Mouse (Mus musculus) liver, embryonic 15.5 days (tissue): ENCODE measurements at regions not wholly inside any gene's neighbourhood (a gene's known extent, or its start where the extent isn't known, plus 50 kb on each side); places are given as distances from the start of the nearest gene placed in this dataset.

ENCODE experiments used
- ATAC-seq: fragments of 200-750 bp; cut with Nextera tagmentation; 2 replicates; pipeline ENCODE4 v1.8.0; 2017; ENCODE audit warnings: moderate number of reproducible peaks, mild to moderate bottlenecking, moderate library complexity; ENCODE audit not compliant: insufficient read depth
- H3K27ac ChIP-seq: fragments of 300-500 bp; sonication (generic); replicated peaks from 2 replicates; pipeline ENCODE4 v1.5.1; 2015; ENCODE audit warnings: mild to moderate bottlenecking, inconsistent platforms
- H3K27me3 ChIP-seq: fragments of 300-500 bp; sonication (generic); 2 replicates; pipeline ENCODE4 v1.6.1; 2015; ENCODE audit warnings: mild to moderate bottlenecking, inconsistent platforms
- H3K36me3 ChIP-seq: fragments of 300-500 bp; sonication (generic); replicated peaks from 2 replicates; pipeline ENCODE4 v1.6.1; 2015; ENCODE audit warnings: moderate library complexity, mild to moderate bottlenecking, inconsistent platforms
- H3K4me1 ChIP-seq: fragments of 300-500 bp; sonication (generic); replicated peaks from 2 replicates; pipeline ENCODE4 v1.6.1; 2015; ENCODE audit warnings: inconsistent platforms
- H3K4me2 ChIP-seq: fragments of 300-500 bp; sonication (generic); 2 replicates; pipeline ENCODE4 v1.6.1; 2015; ENCODE audit warnings: moderate library complexity, mild to moderate bottlenecking, inconsistent platforms
- H3K4me3 ChIP-seq: fragments of 300-500 bp; sonication (generic); replicated peaks from 2 replicates; pipeline ENCODE4 v1.5.1; 2015; ENCODE audit warnings: mild to moderate bottlenecking, inconsistent platforms
- H3K9ac ChIP-seq: fragments of 300-500 bp; sonication (generic); 2 replicates; pipeline ENCODE4 v1.6.1; 2015; ENCODE audit warnings: moderate library complexity, mild to moderate bottlenecking, inconsistent platforms
- H3K9me3 ChIP-seq: fragments of 300-500 bp; sonication (generic); replicated peaks from 2 replicates; pipeline ENCODE4 v1.6.1; 2016; ENCODE audit warnings: inconsistent platforms
- WGBS: fragments of 180-500 bp; shearing (Covaris S2); methylation state at CpG from one replicate; pipeline ENCODE4 v1.1.7; 2015; ENCODE audit warnings: mixed read lengths; ENCODE audit not compliant: insufficient replicate concordance; 5-methylcytosine and 5-hydroxymethylcytosine counted together

DNA sequence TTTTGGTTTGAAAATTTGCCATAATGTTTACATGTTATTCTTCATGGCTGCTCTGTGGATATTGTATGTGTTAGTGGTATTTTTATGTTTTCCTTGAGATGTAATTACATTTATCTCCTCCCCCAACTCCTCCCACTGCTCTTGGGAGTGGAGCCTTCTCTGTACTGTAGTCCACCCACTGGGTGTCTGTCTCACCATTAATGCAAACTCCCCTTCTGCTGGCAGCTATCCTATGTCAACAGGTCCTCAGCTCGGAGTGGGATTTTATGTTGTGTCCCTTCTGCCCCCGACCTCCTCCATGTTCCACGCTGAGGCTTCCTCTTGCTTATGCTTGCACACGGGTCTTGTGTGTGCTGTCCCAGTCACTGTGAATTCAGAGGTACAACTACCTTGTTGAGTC, 330.3 kb upstream of the Tmc3 start:
- Histone ChIP-seq H3K36me3 (no peaks in the 10 kb centered on the region), H3K4me1 (no peaks in the 10 kb centered on the region), H3K27me3 (no peaks in the 10 kb centered on the region), H3K9ac (no peak overlapping the region), H3K27ac (no peak overlapping the region), H3K4me2 (no peak overlapping the region), H3K9me3 (no peaks in the 10 kb centered on the region), H3K4me3 (no peak overlapping the region)
- WGBS: 61% methylated on average over 4 of the region's 4 CpGs
- ATAC-seq: no peak

DNA sequence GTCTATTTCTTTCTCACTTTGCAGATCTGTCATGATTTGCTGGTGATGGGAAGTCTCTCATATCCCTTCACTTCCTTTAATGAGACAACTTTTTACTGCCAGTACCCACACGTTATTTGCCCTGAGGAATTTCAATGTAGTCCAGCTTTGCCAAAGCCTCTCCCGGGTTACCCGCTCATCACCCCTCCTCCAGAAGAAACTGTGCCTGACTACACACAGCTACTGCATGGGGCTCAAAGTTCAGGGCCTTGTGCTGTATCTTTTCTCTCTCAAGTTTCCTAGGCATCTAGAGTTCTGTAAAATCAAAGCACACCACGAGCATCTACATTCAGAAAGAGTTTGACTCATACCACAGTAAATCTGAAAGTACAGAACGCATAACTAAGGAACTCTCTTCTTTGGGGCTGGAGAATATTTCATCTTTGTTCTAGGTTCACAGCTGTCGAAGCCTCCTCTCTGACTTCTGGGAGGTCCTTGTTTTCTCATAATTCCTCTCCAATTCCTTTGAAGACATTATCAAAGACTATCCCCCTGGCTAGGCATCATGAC, 328.4 kb upstream of the Tmc3 start:
- ATAC-seq: no peak

DNA sequence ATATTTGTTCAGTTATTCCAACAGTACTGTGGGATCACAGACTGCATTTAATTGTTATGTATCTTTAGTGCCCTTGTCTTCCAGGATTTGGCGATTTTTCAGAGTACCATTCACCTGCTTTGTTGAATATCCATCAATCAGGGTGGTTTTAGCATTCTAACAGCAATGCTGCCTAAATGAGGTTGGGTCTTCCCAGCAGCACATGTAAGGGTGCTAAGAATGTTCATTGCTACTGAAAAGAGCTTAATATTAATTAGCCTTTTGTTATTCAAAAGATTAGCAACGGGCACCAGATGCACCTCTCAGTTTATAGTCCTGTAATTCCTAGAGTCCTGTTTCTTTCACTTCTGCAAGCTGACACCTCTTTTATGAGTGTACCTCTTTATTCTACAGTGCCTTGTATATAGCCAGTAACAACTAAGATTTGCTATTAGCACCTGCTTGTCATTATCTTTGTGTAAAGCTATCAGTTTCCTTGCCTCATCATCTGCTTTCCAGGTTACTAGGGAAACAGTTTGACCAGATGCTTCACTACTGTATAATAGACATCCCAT, 326.3 kb upstream of the Tmc3 start:
- H3K4me1 ChIP-seq: no peaks in the 10 kb centered on the region
- no peaks in the 10 kb centered on the region for H3K9me3 ChIP-seq
- no peak for ATAC-seq
- no peak overlapping the region for H3K4me3 ChIP-seq
- no peak overlapping the region for H3K4me2 ChIP-seq
- H3K27ac ChIP-seq: no peak overlapping the region
- WGBS: 47% methylated on average over 2 of the region's 2 CpGs
- no peaks in the 10 kb centered on the region for H3K27me3 ChIP-seq
- no peak overlapping the region for H3K9ac ChIP-seq
- no peaks in the 10 kb centered on the region for H3K36me3 ChIP-seq

More for the DNA sequence above, 328.4 kb upstream of the Tmc3 start:
- no peak overlapping the region for H3K27ac ChIP-seq
- 62% methylated on average over 6 of the region's 6 CpGs for WGBS
- H3K4me1 ChIP-seq: no peaks in the 10 kb centered on the region
- H3K36me3 ChIP-seq: no peaks in the 10 kb centered on the region
- no peaks in the 10 kb centered on the region for H3K27me3 ChIP-seq
- H3K4me2 ChIP-seq: no peak overlapping the region
- no peak overlapping the region for H3K9ac ChIP-seq
- no peaks in the 10 kb centered on the region for H3K9me3 ChIP-seq
- no peak overlapping the region for H3K4me3 ChIP-seq

DNA sequence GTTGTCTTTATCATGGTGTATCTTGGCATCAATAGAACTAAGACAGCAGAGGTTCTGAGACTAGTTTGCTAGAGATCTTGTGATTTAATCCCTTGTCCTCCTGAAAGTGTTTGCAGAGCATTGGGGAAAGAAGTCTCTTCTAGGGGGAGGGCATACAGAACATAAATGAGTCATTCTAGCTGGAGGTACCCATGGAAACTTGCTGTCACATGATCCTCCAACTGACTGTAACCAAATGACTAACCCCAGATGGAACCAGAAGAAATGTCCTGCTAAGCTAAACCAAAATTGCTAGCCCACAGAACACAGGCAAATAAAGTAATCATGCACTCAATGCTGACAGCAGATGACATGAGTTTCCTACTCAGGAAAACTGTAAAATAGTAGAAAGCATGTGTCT, 323.2 kb upstream of the Tmc3 start:
- Histone ChIP-seq H3K36me3 (no peaks in the 10 kb centered on the region), H3K4me1 (no peaks in the 10 kb centered on the region), H3K4me3 (no peak overlapping the region), H3K9ac (no peak overlapping the region), H3K27me3 (no peaks in the 10 kb centered on the region), H3K9me3 (no peaks in the 10 kb centered on the region), H3K27ac (no peak overlapping the region), H3K4me2 (no peak overlapping the region)
- ATAC-seq: no peak

DNA sequence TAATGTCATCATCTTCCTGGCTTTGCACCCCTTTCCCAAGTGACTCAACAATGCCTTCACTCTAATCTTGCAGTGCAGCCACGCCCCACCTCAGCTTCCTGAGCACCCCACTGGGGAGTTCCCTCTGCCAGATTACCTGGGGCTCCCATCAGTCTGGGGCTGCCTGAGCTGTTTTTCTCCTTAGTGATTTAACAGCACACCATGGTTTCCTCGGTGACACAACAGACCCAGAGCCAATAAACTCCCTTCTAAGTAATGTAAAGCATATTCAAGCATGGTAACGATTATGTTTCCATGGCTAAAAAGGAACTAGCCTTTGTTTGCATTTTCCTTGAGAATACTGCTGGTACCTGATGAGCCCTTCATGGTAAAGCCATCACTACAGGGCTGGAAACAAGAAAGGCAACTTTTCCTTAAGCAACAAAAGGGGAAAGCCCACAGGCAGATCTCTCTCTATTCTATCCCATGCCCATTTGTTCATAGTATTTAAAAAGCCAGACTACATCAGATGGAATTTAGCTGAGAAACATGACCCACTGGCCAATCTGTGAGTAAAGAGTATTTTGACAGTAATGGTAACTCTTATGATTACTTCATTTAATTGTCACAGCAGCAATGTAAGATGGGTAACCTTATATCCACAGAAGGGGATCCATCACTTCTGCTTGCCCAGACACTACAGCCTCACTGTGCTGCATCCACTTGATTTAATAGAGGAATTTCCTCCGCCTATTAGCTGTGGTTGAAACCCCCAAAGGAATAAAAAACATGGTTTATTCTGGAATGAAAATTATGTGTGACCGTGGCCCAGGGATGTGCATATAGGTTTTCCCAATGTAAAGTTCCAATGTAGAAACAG, 294.6 kb upstream of the Tmc3 start:
- H3K27me3 ChIP-seq: no peaks in the 10 kb centered on the region
- ATAC-seq: no peak
- WGBS: 34% methylated on average over 5 of the region's 5 CpGs

DNA sequence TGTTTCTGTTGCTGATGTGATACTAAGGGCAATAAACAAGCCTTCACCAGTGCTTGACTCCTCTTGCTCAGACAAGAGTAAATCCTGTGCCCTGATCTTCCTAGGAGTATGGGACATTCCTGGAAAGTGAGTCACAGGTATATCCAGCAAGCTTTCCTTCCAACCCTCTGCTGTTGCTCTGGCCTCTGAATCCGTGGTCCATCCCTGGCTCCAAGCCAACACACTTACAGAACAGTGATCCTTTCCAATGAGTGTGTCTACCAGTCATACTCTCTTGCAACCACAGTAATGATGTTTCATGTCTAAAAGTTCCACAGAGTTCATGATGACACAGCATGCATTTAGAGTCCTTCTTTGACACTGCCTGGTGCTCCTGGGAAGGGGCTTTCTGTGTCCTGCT, 277.6 kb upstream of the Tmc3 start:
- ATAC-seq: no peak
- no peaks in the 10 kb centered on the region for H3K9me3 ChIP-seq
- 34% methylated on average over 1 of the region's 1 CpGs for WGBS
- H3K9ac ChIP-seq: no peak overlapping the region
- no peaks in the 10 kb centered on the region for H3K4me1 ChIP-seq
- no peaks in the 10 kb centered on the region for H3K36me3 ChIP-seq
- no peaks in the 10 kb centered on the region for H3K27me3 ChIP-seq
- no peak overlapping the region for H3K4me3 ChIP-seq
- no peak overlapping the region for H3K27ac ChIP-seq
- H3K4me2 ChIP-seq: no peak overlapping the region

More for the DNA sequence above, 294.6 kb upstream of the Tmc3 start:
- no peak overlapping the region for H3K9ac ChIP-seq
- no peak overlapping the region for H3K4me2 ChIP-seq
- H3K4me3 ChIP-seq: no peak overlapping the region
- H3K9me3 ChIP-seq: no peaks in the 10 kb centered on the region
- no peak overlapping the region for H3K27ac ChIP-seq
- no peaks in the 10 kb centered on the region for H3K36me3 ChIP-seq
- H3K4me1 ChIP-seq: no peaks in the 10 kb centered on the region

DNA sequence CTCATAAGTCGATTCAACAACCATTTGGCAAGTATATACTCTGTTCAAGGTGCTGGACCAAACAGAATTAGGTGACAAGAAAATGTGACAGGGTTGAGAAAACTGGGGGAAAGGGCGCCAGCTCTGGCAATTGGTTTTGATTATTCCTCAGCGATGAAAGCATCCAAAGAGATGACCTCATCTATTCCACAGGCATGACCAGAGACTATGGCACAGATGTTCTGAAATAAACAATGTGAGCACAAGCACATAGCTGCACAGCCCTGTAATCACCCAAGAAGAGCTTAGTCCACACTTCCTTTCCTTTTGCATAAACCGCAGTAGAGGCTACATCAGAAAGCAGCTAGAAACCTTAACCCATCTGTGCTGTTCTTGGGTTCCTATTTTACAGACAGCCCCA, 272.6 kb upstream of the Tmc3 start:
- Histone ChIP-seq H3K27ac (no peak overlapping the region), H3K4me1 (no peaks in the 10 kb centered on the region), H3K36me3 (no peaks in the 10 kb centered on the region), H3K4me3 (no peak overlapping the region), H3K9me3 (no peaks in the 10 kb centered on the region), H3K27me3 (no peaks in the 10 kb centered on the region), H3K4me2 (no peak overlapping the region), H3K9ac (no peak overlapping the region)
- ATAC-seq: no peak
- 50% methylated on average over 4 of the region's 4 CpGs for WGBS

DNA sequence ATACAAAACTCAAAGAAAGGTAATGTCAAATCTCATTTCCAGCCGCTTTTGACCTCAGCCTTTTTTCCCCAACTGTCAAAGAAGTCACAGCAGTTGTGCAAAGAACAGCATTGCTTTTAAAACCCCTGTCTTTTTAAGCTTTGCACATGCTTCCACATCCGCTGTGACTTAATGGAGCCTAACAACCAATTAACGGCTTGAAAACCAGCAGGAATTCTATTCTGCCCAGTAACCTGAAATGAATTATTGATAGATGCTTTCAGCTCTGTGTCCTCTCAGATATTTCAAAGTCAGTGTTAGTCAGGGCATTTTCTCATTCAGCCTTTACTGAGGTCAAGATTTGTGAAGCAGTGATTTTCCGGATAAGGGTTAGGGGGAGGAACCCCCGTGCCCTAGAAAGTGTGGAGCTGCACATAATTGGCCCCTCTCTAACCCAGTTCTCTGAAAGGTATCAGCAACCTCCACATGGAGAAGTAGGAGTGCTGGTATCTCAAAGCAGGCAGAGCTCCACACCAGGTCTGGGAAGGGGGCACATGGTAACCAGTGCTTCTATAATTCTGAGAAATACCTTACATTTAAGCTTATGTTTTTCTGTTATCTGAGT, 254.8 kb upstream of the Tmc3 start:
- no peaks in the 10 kb centered on the region for H3K9me3 ChIP-seq
- no peak overlapping the region for H3K4me2 ChIP-seq
- no peak overlapping the region for H3K27ac ChIP-seq
- 66% methylated on average over 5 of the region's 5 CpGs for WGBS
- H3K27me3 ChIP-seq: no peaks in the 10 kb centered on the region
- H3K9ac ChIP-seq: no peak overlapping the region
- ATAC-seq: no peak
- H3K36me3 ChIP-seq: no peaks in the 10 kb centered on the region
- H3K4me3 ChIP-seq: no peak overlapping the region
- H3K4me1 ChIP-seq: no peaks in the 10 kb centered on the region

DNA sequence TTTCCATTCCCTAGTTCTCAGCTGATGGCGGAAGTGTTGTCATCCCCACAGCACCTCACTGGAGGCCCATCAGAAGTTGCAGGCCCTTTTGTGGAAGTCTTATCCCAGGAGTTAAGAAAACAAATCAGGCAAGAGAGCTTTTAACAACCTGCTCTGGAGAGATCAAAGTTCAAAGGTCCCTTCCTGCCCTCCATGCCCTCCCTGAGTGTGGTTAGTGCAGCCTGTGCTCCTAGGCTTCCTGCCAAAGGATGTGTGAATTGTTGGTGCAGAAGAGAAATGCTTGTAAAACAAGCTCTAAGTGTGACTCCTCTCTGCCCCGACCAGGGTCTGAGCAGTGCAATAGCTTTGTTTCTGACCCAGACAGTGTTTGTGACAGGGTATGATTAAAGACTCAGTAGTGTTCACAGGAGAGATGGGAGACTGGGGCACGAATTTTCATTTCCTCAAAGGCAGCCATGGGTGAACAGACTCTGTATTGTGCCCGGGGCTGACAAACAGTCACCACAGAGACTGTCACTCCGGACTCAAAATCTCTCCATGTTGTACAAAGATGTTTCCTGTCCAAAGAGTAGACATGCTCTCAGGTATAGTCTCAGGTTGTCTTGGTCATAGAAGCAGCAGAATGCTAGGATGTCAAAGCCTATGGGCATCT, 237.5 kb upstream of the Tmc3 start:
- ATAC-seq: no peak
- H3K4me3 ChIP-seq: no peak overlapping the region
- no peak overlapping the region for H3K27ac ChIP-seq
- H3K9me3 ChIP-seq: no peaks in the 10 kb centered on the region
- H3K9ac ChIP-seq: no peak overlapping the region
- no peaks in the 10 kb centered on the region for H3K36me3 ChIP-seq
- no peaks in the 10 kb centered on the region for H3K4me1 ChIP-seq
- no peaks in the 10 kb centered on the region for H3K27me3 ChIP-seq
- 33% methylated on average over 5 of the region's 5 CpGs for WGBS
- no peak overlapping the region for H3K4me2 ChIP-seq

DNA sequence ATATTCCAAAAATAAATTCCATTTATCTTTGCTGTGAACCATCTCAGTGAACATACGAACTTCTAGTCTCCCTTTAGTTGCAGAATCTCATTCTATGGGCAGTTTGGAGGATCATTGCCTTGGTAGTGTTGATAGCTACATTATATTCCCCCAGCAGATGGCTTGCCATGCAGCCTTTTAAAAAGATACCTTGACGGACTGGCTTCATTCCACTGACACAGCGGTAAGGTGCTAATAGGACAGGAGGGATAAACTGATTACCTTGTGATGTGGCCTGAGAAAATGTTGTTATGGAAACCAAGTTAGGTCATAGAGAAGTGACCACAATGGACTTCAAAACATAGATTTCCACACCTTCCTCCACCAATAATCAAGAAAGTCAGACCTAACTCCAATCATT, 215.5 kb upstream of the Tmc3 start:
- H3K9ac ChIP-seq: no peak overlapping the region
- H3K36me3 ChIP-seq: no peaks in the 10 kb centered on the region
- no peak overlapping the region for H3K27ac ChIP-seq
- no peak for ATAC-seq
- no peak overlapping the region for H3K4me3 ChIP-seq
- H3K9me3 ChIP-seq: no peaks in the 10 kb centered on the region
- H3K4me1 ChIP-seq: no peaks in the 10 kb centered on the region
- H3K4me2 ChIP-seq: no peak overlapping the region
- H3K27me3 ChIP-seq: no peaks in the 10 kb centered on the region
- WGBS: 57% methylated on average over 3 of the region's 3 CpGs

DNA sequence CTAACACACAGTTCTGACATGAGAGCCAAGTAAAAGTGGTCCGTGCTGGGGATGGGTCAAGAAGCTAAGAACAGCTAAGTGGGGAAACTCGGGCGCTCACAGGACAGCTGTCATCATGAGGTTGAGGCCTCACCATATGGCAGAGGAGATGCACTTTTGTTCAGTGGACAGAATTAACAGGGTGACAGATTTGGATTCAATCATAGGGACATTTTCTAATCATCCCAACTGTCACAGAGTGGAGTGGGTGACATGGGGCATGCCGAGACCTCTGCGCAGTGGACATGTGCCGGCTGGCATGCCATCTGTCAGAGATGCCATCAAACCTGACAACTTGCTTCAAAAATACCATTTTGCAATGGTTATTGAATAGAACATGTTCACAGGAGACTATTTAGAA, 215.1 kb upstream of the Tmc3 start:
- no peaks in the 10 kb centered on the region for H3K4me1 ChIP-seq
- no peak overlapping the region for H3K27ac ChIP-seq
- H3K36me3 ChIP-seq: no peaks in the 10 kb centered on the region
- H3K9ac ChIP-seq: no peak overlapping the region
- H3K27me3 ChIP-seq: no peaks in the 10 kb centered on the region
- H3K4me2 ChIP-seq: no peak overlapping the region
- ATAC-seq: no peak
- H3K9me3 ChIP-seq: no peaks in the 10 kb centered on the region
- 80% methylated on average over 6 of the region's 6 CpGs for WGBS
- no peak overlapping the region for H3K4me3 ChIP-seq
